Mouse (Mus musculus): ENCODE results near the gene Gm42878. TPM values are rescaled to one million over a fixed set of nuclear protein-coding genes. Genes with fewer than 3 reads are reported as not detected.

The Gm42878 gene
- polyA plus RNA-seq, 1 experiment from 2014 or later: not detected

GRCm38 (mm10) chr5:121469566-121469965, 75.7 kb downstream of the Gm42878 start:
- H3K9me3 ChIP-seq: no peaks in the 10 kb centered on the region
- H3K4me2 ChIP-seq: no peak overlapping the region
- H3K27ac ChIP-seq (replicated peaks): no peak overlapping the region
- no peaks in the 10 kb centered on the region for H3K27me3 ChIP-seq
- H3K4me3 ChIP-seq: no peak overlapping the region
- 52% methylated on average over 3 of the region's 3 CpGs for WGBS
- ATAC-seq (ENCODE audit: low read depth): no peak
- no peaks in the 10 kb centered on the region for H3K4me1 ChIP-seq (replicated peaks)
- H3K36me3 ChIP-seq: no peaks in the 10 kb centered on the region
- no peak overlapping the region for H3K9ac ChIP-seq

Other genes with a start within 250 kb of the Gm42878 start
- 119 and 130 TPM in 2 replicates for gene Trafd1, start 159.8 kb downstream of the Gm42878 start, polyA plus RNA-seq (2015; fragmentation: Nextera tagmentation; extraction: Ambion mirVana)
- 46.7 and 53.9 TPM in 2 replicates for gene Naa25, start 147.5 kb downstream of the Gm42878 start, polyA plus RNA-seq (2015; fragmentation: Nextera tagmentation; extraction: Ambion mirVana)
- gene Tmem116, start 93.6 kb downstream of the Gm42878 start, polyA plus RNA-seq (2015; fragmentation: Nextera tagmentation; extraction: Ambion mirVana): 1.8 and 2.1 TPM in 2 replicates
- 171 and 174 TPM in 2 replicates for gene Erp29, start 93.0 kb downstream of the Gm42878 start, polyA plus RNA-seq (2015; fragmentation: Nextera tagmentation; extraction: Ambion mirVana)
- not detected in 2 replicates for gene Adam1b, start 42.0 kb downstream of the Gm42878 start, polyA plus RNA-seq (2015; fragmentation: Nextera tagmentation; extraction: Ambion mirVana)
- 2.4 and 4.1 TPM in 2 replicates for gene Adam1a, start within 50 bp of the Gm42878 start, polyA plus RNA-seq (2015; fragmentation: Nextera tagmentation; extraction: Ambion mirVana)
- gene Mapkapk5, start 423 bp upstream of the Gm42878 start, polyA plus RNA-seq (2015; fragmentation: Nextera tagmentation; extraction: Ambion mirVana): 59.6 and 59.7 TPM in 2 replicates
- gene Aldh2, start 48.3 kb upstream of the Gm42878 start, polyA plus RNA-seq (2015; fragmentation: Nextera tagmentation; extraction: Ambion mirVana): 126 and 133 TPM in 2 replicates
- gene Acad12, start 73.5 kb upstream of the Gm42878 start, polyA plus RNA-seq (2015; fragmentation: Nextera tagmentation; extraction: Ambion mirVana): 1.6 and 2.0 TPM in 2 replicates
- gene Acad10, start 115.0 kb upstream of the Gm42878 start, polyA plus RNA-seq (2015; fragmentation: Nextera tagmentation; extraction: Ambion mirVana): 1.3 and 1.6 TPM in 2 replicates
- 46.1 and 47.3 TPM in 2 replicates for gene Brap, start 115.1 kb upstream of the Gm42878 start, polyA plus RNA-seq (2015; fragmentation: Nextera tagmentation; extraction: Ambion mirVana)
- 83.7 and 89.1 TPM in 2 replicates for gene Atxn2, start 165.9 kb upstream of the Gm42878 start, polyA plus RNA-seq (2015; fragmentation: Nextera tagmentation; extraction: Ambion mirVana)